ENCODE assay signal across 14 mouse cellular contexts in the genomic region with DNA sequence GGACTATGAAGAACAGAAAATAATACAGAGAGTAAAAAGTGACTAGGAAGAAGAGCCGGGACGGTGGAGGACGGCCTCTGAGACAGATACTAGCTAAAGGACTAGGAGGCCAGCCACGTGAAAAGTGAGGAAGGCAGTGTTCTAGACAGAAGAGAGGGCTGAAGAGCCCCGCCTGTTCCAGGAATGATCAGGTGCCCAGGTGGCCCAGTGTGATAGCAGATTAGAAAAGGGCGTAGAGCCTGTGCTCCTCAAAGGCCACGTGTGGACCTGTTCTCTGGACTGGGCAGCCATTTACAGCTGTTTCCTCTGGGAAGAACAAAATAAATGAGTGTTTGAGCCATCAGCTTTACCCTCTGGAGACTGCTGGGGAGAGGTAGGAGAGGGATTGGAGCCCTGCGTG. TPM values are rescaled to one million over a fixed set of nuclear protein-coding genes. Genes with fewer than 3 reads are reported as not detected.
DNase-seq lines count a peak whose midpoint lies in the region; ATAC-seq and TF ChIP-seq lines count a peak whose summit lies in the region.
"Had no signal": no experiment of that assay in that cellular context is flagged by ENCODE, and none has a peak within 500 bp of the region (broad histone marks: within the 10 kb centered on the region; RNA-seq: fewer than 3 reads in every experiment).

No protein-coding gene starts in this region.

- H3K4me2 ChIP-seq in liver, embryonic 12.5 days = peak overlapping the region; percentile 75
- no peak overlapping the region for H3K4me2 ChIP-seq in stomach, embryonic 14.5 days (replicated peaks; ENCODE audit: low read depth, low read length)
- H3K4me2 ChIP-seq: forebrain, embryonic 12.5 days; neural tube, embryonic 12.5 days had no signal

- no peak overlapping the region for H3K4me3 ChIP-seq in gastrocnemius, adult 2 months
- peak overlapping the region; percentile 42 for H3K4me3 ChIP-seq in liver, embryonic 12.5 days
- H3K4me3 ChIP-seq in stomach, embryonic 14.5 days (ENCODE audit: low read depth, low read length) = no peak overlapping the region
- H3K4me3 ChIP-seq: forebrain, embryonic 12.5 days; neural tube, embryonic 12.5 days had no signal

- 23% methylated on average over 8 of the region's 8 CpGs for WGBS in liver, embryonic 12.5 days (ENCODE audit: insufficient replicate concordance)
- 66% methylated on average over 8 of the region's 8 CpGs for WGBS in stomach, embryonic 14.5 days

- ATAC-seq in liver, embryonic 12.5 days = peak; percentile 99
- peak; percentile 67; the same call in 1 of the 2 replicates for ATAC-seq in stomach, embryonic 14.5 days (ENCODE audit: insufficient number of reproducible peaks, insufficient read depth, low FRiP score, low read depth)

- intact Hi-C loops in gastrocnemius, adult 2 months (cut with DNase I) = loop anchor here (5.0 kb wide), 1 partner anchor 39 kb away; no protein-coding TSS in a partner anchor
- intact Hi-C loops in left cerebral cortex, postnatal 4 days (cut with DNase I) = no loop called here

- H3K9me3 ChIP-seq in liver, embryonic 12.5 days (replicated peaks) = no peaks in the 10 kb centered on the region
- H3K9me3 ChIP-seq in stomach, embryonic 14.5 days (ENCODE audit: control insufficient read depth, low read depth, low read length) = no peaks in the 10 kb centered on the region
- H3K9me3 ChIP-seq: forebrain, embryonic 12.5 days; neural tube, embryonic 12.5 days had no signal

- TF ChIP-seq CTCF in gastrocnemius, adult 2 months (IDR thresholded peaks at IDR 0.05) = no peak

- no peaks in the 10 kb centered on the region for H3K36me3 ChIP-seq in liver, embryonic 12.5 days
- H3K36me3 ChIP-seq in stomach, embryonic 14.5 days (ENCODE audit: control insufficient read depth, insufficient read depth, low read length) = no peaks in the 10 kb centered on the region
- H3K36me3 ChIP-seq: forebrain, embryonic 12.5 days; neural tube, embryonic 12.5 days had no signal

- H3K27me3 ChIP-seq in liver, embryonic 12.5 days (replicated peaks) = no peaks in the 10 kb centered on the region
- H3K27me3 ChIP-seq in stomach, embryonic 14.5 days (ENCODE audit: control insufficient read depth, insufficient read depth, low read length) = no peaks in the 10 kb centered on the region
- H3K27me3 ChIP-seq: forebrain, embryonic 12.5 days; neural tube, embryonic 12.5 days had no signal

- H3K9ac ChIP-seq in liver, embryonic 12.5 days = peak overlapping the region; percentile 71
- no peak overlapping the region for H3K9ac ChIP-seq in stomach, embryonic 14.5 days (replicated peaks; ENCODE audit: low read depth, low read length)
- H3K9ac ChIP-seq: forebrain, embryonic 12.5 days; neural tube, embryonic 12.5 days had no signal

- H3K4me1 ChIP-seq in liver, embryonic 12.5 days = peaks cover 60% of the 10 kb centered on the region
- no peaks in the 10 kb centered on the region for H3K4me1 ChIP-seq in stomach, embryonic 14.5 days (ENCODE audit: control insufficient read depth, insufficient read depth, low read length)
- H3K4me1 ChIP-seq: forebrain, embryonic 12.5 days; neural tube, embryonic 12.5 days had no signal

- peak overlapping the region; percentile 88 for H3K27ac ChIP-seq in gastrocnemius, adult 2 months
- H3K27ac ChIP-seq in liver, embryonic 12.5 days = peak overlapping the region; percentile 95
- H3K27ac ChIP-seq in stomach, embryonic 14.5 days (ENCODE audit: low read length) = no peak overlapping the region
- H3K27ac ChIP-seq: forebrain, embryonic 12.5 days; neural tube, embryonic 12.5 days had no signal

- DNase-seq in gastrocnemius, adult 2 months = no peak
- DNase-seq in gastrocnemius, postnatal 25 days = no peak
- DNase-seq in c-Kit-negative CD71-positive TER-119-positive erythroid progenitor cells, embryonic 14.5 days (ENCODE audit: low read depth, low spot score) = peak; percentile 92
- no peak for DNase-seq in frontal cortex, postnatal 25 days (ENCODE audit: low spot score in 2 of 2)
- no peak for DNase-seq in left cerebral cortex, postnatal 4 days
- DNase-seq in cerebellum, postnatal 14 days = no peak
- DNase-seq: gastrocnemius, postnatal 10 days; heart, postnatal 14 days; kidney, postnatal 4 days; midbrain, embryonic 14.5 days had no signal

RNA-seq across cellular contexts. Expression of gene Tnrc6b, which starts 49.8 kb away (rescaled TPM):
- 10 to 100 TPM; 48.5 to 55.6 TPM for total RNA-seq in gastrocnemius, adult 2 months (2021)
- total RNA-seq in gastrocnemius, postnatal 25 days (2021) = 10 to 100 TPM; 43.2 to 43.7 TPM
- polyA plus RNA-seq in liver, embryonic 12.5 days (2016; fragmentation: Nextera tagmentation; extraction: Ambion mirVana) = 32.2 and 33.0 TPM in 2 replicates
- 25.5 and 28.7 TPM in 2 replicates for polyA plus RNA-seq in stomach, embryonic 14.5 days (2014; fragmentation: Nextera tagmentation; extraction: Ambion mirVana)
- total RNA-seq in left cerebral cortex, postnatal 4 days (2021) = 100 to 1,000 TPM; 145 to 146 TPM
